Mouse (Mus musculus): ENCODE data around the gene Cdhr5.

The Cdhr5 gene

GRCm38 (mm10) chr7:141276546-141276945, at the start of gene Cdhr5:
TSS of gene Cdhr5 (minus strand) at chr7:141276786.
- DNase-seq (ENCODE audit: low spot score) = no peak

GRCm38 (mm10) chr7:141324686-141325085, 48.1 kb upstream of the Cdhr5 start:
- no peak for DNase-seq (ENCODE audit: low spot score)

- no peak for DNase-seq (ENCODE audit: low spot score)
Observed at GRCm38 (mm10) chr7:141319446-141319845, 42.9 kb upstream of the Cdhr5 start.

GRCm38 (mm10) chr7:141317619-141318132, 41.1 kb upstream of the Cdhr5 start:
- DNase-seq (ENCODE audit: low spot score) = no peak

GRCm38 (mm10) chr7:141315974-141316373, 39.4 kb upstream of the Cdhr5 start:
- peak; percentile 48 for DNase-seq (ENCODE audit: low spot score)

GRCm38 (mm10) chr7:141315076-141315475, 38.5 kb upstream of the Cdhr5 start:
- no peak for DNase-seq (ENCODE audit: low spot score)

GRCm38 (mm10) chr7:141314416-141314815, 37.8 kb upstream of the Cdhr5 start:
- no peak for DNase-seq (ENCODE audit: low spot score)

- no peak for DNase-seq (ENCODE audit: low spot score)
Observed at GRCm38 (mm10) chr7:141304537-141304936, 28.0 kb upstream of the Cdhr5 start.

- DNase-seq (ENCODE audit: low spot score) = no peak
Observed at GRCm38 (mm10) chr7:141302702-141303268, 26.2 kb upstream of the Cdhr5 start.

GRCm38 (mm10) chr7:141301386-141301785, 24.8 kb upstream of the Cdhr5 start:
- DNase-seq (ENCODE audit: low spot score) = no peak

- DNase-seq (ENCODE audit: low spot score) = no peak
Observed at GRCm38 (mm10) chr7:141299175-141299574, 22.6 kb upstream of the Cdhr5 start.

GRCm38 (mm10) chr7:141297926-141298650, 21.5 kb upstream of the Cdhr5 start:
- no peak for DNase-seq (ENCODE audit: low spot score)

GRCm38 (mm10) chr7:141294479-141294878, 17.9 kb upstream of the Cdhr5 start:
- no peak for DNase-seq (ENCODE audit: low spot score)

GRCm38 (mm10) chr7:141293852-141294471, 17.4 kb upstream of the Cdhr5 start:
- DNase-seq (ENCODE audit: low spot score) = no peak

GRCm38 (mm10) chr7:141292583-141293388, 16.2 kb upstream of the Cdhr5 start:
- peak; percentile 39 for DNase-seq (ENCODE audit: low spot score)

GRCm38 (mm10) chr7:141291921-141292582, 15.5 kb upstream of the Cdhr5 start, which contains the start of gene Drd4:
TSS of gene Drd4 (plus strand) at chr7:141292006.
- peak; percentile 50 for DNase-seq (ENCODE audit: low spot score)

GRCm38 (mm10) chr7:141288042-141288441, 11.5 kb upstream of the Cdhr5 start:
- DNase-seq (ENCODE audit: low spot score) = no peak

- no peak for DNase-seq (ENCODE audit: low spot score)
Observed at GRCm38 (mm10) chr7:141282756-141283155, 6.2 kb upstream of the Cdhr5 start.

- no peak for DNase-seq (ENCODE audit: low spot score)
Observed at GRCm38 (mm10) chr7:141281442-141281841, 4.9 kb upstream of the Cdhr5 start.

GRCm38 (mm10) chr7:141278766-141279590, 2.4 kb upstream of the Cdhr5 start, which contains the start of gene Sct:
TSS of gene Sct (minus strand) at chr7:141279133.
- DNase-seq (ENCODE audit: low spot score) = peak; percentile 40
